Mouse (Mus musculus) urinary bladder, postnatal 4 days (tissue): ENCODE data around the gene Med12.

Source experiments
- DNase-seq, 2 experiments: peaks; one replicate each; pipeline ENCODE4 v3.0.0; 2021 to 2022; ENCODE audit warnings: low spot score in 2 of 2

The Med12 gene

DNA sequence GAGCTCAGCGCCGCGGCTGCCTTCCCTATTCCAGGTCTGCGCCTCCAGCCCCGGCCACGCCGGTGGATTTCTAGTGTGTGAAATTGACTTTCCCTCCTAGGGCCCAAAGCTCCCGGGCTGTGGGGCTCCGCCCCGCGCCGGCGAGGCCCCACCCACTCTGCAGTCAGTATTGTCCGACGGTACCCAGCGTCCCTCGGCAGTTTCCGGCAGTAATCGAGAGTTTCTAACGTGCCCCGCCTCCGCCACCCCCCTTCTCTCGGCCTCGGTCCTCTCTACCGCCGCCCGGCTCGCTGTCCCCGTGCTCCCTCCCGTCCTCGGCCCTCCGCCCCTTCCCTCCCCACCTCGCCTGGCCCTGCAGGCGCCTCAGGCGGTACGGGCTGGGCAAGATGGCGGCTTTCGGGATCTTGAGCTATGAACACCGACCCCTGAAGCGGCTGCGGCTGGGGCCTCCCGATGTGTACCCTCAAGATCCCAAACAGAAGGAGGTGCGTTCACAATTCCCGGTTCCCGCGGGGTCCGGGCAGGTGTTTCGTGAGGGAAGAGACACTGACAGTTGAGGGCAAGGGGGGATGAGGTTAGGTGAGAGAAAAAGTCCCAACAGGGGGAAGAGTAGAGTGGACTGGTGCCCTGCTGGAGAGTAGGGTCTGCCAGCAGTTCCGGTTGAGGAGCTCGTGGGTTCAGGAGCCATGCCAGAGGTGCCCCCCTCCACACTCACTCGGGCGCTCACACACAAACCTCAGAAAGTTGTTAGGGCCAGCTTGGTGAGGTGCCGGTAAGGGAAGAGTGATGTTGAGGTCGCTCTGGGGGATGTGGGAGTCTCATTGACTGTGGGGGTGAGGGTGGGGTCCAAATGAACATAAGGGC lies at the start of gene Med12:
Gene Med12, plus strand, starts transcription at position 156 of the 864 bp plus-strand sequence.
- DNase-seq, result peak; percentile 85 to 90

DNA sequence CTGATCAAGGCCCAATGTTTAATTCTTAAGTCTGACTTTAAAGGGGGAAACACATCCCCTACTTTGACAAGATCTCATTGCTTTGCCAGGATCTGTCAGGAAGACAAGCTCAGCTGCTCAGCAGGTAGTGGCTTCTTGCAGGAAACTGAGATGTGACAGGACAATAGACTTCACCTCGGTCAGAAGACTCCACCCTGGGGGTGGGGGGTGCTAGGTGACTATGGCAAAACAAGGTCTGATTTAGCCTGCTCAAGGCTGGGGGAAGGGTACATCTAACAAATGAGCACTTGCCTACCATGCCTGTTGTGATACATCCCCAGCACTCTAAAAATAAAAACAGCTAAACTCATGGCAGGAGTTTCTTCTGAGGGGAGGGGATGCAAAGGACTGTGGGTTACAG lies 28.8 kb upstream of the Med12 start:
- no peak for DNase-seq

DNA sequence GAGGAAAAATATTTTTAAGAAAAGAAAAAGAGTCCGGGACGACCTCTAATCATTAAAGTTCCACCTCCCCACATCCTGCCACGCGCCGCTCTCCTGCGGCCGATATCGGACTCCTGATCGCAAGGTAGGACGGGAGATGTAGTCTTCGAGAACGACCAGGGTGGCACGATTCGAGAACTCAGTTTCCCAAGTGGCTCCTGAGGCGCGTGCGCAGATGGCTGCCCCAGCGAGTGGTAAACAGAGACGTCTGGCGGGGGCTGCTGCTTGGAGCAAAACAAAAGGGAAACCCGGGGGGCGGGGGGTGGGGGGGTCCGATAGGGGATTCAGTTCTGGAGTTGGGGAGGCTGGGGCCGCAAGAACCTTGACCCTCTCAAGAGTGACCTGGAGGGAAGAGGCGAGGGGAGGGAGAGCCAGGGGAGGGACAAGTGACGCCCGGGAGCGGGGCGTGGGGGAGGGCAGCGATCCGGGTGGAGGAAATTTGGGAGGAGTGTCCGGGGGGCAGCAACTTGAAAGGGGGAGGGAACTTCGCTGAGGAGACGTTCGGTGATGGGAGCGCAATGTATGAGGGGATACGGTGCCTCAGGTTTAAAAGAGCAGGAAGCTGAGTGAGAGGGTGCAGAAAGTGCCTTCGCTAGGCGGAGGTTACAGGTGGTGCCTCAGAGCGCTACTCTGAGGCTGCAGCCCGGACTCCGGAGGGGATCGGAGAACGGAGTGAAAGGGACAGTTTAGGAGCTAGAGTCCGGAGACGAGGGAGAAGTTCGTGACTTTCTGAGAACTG lies 19.7 kb upstream of the Med12 start, which contains the start of gene Foxo4:
Gene Foxo4, plus strand, starts transcription at position 577 of the 778 bp plus-strand sequence.
- DNase-seq, result peak; percentile 79 to 85

DNA sequence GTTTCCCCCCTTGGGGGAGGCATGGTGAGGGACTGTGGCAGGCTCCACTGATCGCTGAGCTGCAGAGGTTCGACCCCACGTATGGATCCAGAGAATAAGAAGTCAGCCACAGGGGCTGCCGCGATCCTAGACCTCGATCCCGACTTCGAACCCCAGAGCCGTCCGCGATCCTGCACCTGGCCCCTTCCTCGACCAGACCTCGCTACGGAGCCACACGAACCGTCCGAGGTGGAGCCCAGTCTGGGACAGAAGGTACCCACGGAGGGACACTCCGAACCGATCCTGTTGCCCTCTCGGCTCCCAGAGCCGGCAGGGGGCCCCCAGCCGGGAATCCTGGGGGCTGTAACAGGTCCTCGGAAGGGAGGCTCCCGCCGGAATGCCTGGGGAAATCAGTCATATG lies 19.1 kb upstream of the Med12 start:
- DNase-seq, result no peak

DNA sequence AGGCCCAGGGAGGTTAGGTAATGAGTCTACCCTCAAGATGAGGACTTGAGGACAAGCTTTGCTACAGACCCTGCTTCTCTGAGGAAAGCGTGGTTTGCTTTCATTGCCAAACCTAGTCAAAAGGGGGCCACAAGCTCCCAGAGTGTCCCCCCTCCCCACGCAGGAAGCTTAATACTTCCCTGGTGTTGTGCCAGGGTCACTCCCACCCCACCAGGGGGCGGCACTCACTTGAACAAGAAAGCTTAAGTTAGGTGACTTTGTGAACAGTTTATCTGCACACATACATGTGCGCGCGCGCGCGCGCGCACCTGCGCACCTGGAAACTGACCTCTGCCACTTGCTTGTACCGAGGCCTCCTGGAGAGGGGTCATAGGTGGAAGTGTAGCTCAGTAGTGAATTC lies 17.2 kb upstream of the Med12 start:
- no peak for DNase-seq

DNA sequence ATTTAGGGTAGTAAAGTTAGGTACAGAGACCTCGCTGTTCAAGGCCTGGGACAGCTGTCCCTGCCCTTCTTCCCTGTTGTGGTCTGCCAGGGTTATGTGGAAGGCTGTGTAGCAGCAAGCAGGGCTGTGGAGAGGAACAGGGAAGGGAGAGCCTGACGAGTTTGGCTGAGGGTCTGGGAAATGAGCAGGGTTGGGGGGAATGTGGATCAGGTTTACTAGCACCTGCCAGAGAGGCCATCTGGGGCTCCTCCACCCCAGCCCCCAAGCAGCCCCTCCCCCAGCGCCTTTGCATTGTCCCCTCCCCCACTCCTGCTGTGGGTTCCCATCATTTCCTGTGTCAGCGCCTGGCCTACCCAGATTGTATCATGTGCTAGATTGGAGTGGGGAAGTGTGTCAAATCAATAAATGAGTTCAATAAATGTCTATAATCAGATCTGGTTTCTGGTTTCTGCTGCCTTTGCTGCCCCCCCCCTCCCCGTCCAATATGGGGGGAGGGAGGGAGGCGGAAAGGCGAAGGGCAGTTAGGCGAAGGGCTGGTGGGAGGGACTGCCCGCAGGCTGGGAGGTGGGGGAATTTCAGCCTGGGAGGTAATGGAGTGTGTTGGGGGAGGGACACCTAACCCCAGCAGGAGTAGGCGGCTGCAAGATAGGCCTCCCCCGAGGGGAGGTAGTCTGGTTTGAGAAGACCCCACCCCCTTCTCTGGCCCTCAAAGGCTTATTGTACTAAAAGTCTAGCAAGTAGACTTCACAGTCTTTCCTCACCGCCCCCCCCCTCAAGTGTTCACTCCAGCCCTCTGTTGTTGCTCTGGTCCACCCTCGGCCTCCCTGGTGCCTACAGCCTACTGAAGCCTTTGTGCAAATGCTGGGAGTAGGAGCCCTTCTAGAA lies 13.1 kb upstream of the Med12 start:
- DNase-seq, result peak in 1 of 2 experiments; percentile 17

DNA sequence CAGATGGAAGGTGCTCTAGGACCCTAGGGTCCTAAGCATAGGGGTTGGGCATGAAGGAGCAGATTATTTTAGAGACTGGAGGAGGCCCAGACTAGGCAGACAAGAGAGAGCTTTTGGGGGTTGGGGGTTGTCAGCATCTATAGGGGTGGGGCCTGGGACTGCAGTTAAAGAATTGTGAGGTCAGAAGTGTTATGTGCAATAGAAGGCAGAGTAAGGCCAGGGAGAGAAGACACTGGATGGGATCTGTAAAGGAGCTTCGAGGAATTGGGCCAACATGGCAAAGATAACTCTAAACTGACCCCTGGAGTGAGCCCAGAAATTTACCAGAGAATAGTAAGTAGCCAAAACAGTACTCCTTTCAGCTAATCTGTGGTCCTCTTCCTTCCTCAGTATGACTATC lies 9.9 kb upstream of the Med12 start, which contains the start of gene Gm614:
Gene Gm614, minus strand, starts transcription at position 101 of the 400 bp plus-strand sequence.
- no peak for DNase-seq

DNA sequence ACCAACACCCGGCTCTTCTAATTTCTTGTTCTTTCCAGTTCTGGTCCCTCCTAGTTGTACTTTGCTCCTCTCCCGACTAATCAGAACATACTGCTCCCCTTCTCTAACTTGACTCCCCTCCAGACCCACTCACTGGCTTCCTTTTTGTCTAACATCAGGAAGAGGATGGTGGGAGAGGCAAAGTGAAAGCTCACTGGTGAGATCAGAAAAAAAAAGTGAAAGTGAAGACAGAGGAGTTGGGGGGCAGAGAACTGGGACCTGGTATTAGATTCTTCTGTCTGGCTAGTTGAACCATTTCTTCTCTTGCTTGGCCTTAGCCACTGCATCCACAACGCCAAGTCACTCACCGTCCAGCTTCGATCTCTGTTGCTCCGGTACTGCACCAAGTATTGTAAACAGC lies 7.2 kb upstream of the Med12 start:
- DNase-seq, result no peak

DNA sequence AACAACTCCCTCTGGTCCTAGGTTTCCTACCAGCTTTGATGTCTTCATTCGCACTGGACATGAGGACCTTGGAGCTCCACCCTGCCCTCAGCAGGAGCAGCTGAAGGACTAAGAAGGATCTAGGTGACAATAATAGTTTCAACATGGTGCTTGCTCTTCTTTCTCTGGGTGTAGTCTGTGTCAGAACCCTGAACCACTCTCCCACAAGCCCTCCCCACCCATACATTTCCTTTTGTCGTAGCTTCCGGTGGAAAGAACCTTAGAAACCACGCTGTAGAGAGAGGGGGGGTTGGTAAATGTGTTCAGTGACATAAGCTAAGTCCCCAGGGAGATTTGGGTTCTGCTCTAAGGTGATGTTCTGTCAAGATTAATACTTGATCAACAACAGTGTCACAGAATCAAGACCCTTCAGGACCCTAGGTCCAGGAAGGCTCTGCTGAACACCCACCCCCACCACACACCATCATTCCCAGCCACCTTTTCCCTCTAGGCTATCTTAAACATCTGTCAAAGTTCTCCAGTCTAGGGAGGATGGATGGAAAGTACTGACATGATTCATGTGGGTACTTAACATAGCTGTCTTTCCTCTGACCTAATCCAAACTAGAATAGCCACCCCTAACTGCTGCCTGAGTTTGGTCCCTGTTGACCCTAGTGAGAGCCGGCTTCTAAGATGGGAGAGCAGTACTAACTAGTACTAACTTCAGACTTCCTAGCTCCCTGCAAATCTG lies 5.6 kb upstream of the Med12 start, which contains the start of gene Il2rg:
Gene Il2rg, minus strand, starts transcription at position 231 of the 730 bp plus-strand sequence.
- DNase-seq, result no peak

DNA sequence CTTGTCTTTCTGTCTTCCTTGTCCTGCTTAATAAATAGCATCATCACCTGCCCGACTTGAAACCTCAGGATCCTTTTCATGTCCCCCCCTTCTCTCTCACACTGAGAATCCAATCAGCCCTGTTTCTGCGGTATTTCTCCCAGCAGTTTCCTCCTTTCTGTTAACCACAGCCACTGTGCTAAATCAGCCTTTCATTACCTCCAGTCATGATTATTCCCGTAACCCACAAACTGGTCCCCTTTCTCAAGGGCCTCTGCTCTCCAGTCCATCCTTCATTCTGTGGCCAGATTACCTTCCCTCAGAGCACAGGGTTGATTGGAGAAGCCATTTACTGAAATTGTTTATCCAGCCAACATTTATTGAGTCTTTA lies 5.1 kb upstream of the Med12 start, which contains the start of gene Gm20489:
Gene Gm20489, minus strand, starts transcription at position 269 of the 370 bp plus-strand sequence.
- no peak for DNase-seq

DNA sequence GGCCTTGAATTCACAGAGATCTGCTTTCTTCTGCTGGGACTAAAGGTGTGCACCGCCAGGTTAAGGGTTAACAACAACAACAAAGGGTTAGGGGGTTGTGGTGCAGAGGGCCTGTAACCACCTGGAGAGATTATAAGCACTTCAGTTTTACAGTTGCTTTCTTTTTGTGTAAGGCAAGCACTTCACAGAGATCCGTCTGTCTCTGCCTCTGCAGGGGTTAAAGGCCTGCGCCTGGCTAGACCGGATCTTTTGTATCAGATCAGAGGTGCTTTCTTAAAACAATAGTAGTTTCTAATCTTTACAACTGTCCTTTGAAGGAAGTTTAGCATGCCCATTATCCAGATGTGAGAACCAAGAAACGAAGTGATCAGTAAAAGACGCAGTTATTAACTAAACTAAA lies 420 bp upstream of the Med12 start:
- no peak for DNase-seq

DNA sequence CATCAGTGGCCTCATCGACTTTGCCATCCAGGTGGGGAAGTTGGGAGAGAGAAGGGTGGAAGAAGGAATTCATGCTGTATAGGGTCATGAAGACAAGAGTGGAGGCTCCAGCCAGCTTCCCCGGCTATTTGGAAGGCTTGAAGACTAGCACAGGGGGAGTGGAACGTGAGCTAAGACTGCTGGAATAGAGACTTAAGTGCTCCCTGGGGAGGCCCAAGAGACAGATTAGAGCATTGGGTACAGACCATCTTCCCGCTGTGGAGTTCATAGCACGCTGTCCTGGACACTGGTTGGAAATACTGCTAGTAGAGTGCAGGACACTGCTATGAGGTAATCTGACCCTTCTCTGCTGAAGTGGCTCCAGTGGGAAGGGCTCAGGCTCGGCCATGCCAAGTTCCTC lies 9.0 kb downstream of the Med12 start:
- no peak for DNase-seq

DNA sequence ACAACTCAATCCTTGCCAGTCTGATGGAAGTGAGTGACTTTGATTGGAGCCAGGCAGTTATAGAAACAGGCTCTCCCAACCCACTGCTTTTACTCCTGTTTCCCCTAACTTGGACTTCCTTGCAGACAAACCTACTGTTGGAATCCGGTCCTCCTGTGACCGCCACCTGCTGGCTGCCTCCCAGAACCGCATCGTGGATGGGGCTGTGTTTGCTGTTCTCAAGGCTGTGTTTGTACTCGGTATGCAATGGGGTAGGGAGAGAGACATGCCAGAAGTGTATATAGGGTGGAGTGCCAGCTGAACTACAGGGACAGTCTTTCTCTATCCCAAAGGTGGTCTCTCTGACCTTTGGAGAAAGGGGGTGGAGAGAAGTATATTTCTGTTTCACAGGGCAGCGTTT lies 11.7 kb downstream of the Med12 start:
- DNase-seq, result peak in 1 of 2 experiments; percentile 41

DNA sequence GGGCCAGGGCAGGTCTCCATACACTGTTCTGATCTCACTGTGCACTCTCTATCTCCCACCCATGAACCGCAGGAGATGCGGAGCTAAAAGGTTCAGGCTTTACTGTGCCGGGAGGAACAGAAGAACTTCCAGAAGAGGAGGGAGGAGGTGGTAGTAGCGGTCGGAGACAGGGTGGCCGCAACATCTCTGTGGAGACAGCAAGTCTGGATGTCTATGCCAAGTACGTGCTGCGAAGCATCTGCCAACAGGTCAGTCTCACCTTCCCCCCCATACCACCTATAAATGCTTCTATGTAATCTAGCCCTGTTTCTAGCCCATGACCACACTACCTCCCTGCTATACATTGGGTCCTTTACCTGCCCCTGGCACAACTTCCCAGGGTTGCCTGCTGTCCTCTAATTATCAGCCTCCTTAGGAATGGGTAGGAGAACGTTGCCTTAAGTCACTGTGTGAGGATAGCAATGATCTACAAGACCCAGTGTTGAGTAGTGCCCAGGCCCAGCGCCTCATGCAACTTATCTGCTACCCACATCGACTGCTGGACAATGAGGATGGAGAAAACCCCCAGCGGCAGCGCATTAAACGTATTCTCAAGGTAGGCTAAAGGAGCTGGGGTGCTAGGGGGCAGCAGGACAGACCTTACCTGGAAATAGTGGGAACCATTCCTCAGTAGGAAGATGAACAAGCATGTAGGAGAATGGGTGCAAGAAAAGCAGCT lies 12.3 kb downstream of the Med12 start:
- no peak for DNase-seq

DNA sequence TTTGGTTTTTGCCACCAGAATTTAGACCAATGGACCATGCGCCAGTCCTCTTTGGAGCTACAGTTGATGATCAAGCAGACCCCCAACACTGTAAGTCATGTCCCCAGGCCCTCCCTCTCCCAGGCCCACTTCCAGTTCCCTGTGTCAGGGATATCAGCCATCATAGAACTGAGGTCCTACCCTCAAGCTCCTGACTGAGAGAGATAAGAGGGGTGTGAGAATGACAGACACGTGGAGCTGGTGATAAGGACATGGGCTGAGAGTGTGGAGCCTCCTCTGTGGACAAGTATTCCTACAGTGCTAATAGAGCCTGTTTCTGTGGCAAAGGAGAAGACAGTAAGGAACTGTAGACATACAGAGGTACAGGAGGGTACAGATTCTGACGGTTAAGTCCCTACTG lies 13.7 kb downstream of the Med12 start:
- DNase-seq, result no peak

DNA sequence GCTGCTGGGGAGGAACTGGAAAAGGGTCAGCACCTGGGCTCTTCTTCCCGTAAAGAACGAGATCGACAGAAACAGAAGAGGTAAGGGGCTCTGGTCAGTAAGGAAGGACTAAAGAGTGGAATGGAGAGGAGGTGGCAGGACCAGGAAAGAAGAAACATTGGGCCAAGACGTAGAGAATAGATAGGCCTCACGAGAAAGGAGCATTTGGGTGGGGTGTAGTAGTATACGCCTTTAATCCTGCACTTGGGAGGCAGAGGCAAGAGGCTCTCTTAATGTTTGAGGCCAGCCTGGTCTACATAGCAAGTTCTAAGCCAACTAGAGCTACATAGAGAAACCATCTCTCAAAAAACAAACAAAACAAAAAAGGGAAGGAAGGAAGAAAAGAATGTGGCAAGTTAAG lies 14.6 kb downstream of the Med12 start:
- no peak for DNase-seq

DNA sequence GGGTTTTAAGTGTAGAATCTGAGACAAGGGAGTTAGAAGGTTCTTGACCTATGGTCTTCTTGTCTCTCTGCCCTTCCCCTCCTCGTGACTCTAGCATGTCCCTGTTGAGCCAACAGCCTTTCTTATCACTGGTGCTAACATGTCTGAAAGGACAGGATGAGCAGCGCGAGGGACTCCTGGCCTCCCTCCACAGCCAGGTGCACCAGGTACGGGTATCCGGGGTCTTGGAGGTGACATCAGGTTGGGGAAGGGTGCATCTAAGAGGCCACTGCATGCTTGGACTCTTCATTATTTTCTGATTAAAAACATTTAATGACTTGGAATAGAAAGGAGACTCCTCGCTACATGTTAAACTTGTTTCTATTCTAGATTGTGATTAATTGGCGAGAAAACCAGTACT lies 15.2 kb downstream of the Med12 start:
- DNase-seq, result no peak

DNA sequence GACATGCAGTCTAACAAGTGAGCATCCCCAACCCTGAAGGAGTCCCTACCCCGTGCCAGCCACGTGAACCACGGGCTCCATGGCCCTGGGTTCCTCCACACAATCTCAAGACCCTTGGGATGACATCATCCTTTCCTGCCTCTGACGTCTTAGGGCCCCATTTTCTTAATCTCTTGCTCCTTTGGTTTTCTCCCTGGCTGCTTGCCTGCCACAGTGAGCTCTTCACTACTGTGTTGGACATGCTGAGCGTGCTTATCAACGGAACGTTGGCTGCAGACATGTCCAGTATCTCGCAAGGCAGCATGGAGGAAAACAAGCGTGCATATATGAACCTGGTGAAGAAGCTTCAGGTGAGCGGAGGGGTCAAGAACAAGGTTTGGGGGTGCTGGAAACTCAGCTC lies 16.3 kb downstream of the Med12 start:
- DNase-seq, result no peak

DNA sequence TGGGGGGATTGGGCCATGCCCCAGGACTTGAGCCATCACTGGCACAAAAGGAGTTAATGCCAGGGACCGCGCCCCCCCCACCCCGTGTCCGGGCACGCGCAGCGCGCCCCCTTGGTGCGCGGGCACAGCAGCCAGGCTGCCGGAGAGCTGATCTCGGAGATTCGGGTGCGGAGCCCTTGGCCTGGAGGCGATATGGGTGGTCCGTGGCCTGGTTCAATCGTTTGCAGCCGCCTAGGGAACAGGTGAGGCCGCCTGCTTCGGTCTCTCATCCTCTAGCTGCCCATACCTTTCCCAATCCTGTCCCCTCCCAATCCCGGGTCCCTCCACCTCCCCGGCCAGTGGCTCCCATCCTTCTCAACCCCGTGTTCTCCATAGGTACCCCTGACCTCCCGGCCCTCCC lies 25.2 kb downstream of the Med12 start, which contains the start of gene Nlgn3:
Gene Nlgn3, plus strand, starts transcription at position 114 of the 400 bp plus-strand sequence.
- DNase-seq, result peak in 1 of 2 experiments; percentile 17
